Mouse (Mus musculus) forebrain, embryonic 12.5 days (tissue): ENCODE data around the gene Mblac2. TPM values are rescaled to one million over a fixed set of nuclear protein-coding genes. Genes with fewer than 3 reads are reported as not detected.

Experiments
- ATAC-seq: fragments of 200-750 bp; cut with Nextera tagmentation; 2 replicates; pipeline ENCODE4 v1.8.0; 2017; ENCODE audit warnings: moderate TSS enrichment; ENCODE audit not compliant: low FRiP score
- H3K27ac ChIP-seq: fragments of 300-500 bp; sonication (generic); 2 replicates; pipeline ENCODE4 v1.5.1; 2016; ENCODE audit warnings: mild to moderate bottlenecking
- H3K27me3 ChIP-seq: fragments of 300-500 bp; sonication (generic); 2 replicates; pipeline ENCODE4 v1.6.1; 2016; ENCODE audit warnings: mild to moderate bottlenecking
- H3K36me3 ChIP-seq: fragments of 300-500 bp; sonication (generic); replicated peaks from 2 replicates; pipeline ENCODE4 v1.6.1; 2016; ENCODE audit warnings: mild to moderate bottlenecking
- H3K4me1 ChIP-seq: fragments of 300-500 bp; sonication (generic); 2 replicates; pipeline ENCODE4 v1.6.1; 2016
- H3K4me2 ChIP-seq: fragments of 300-500 bp; sonication (generic); 2 replicates; pipeline ENCODE4 v1.6.1; 2016; ENCODE audit warnings: mild to moderate bottlenecking, moderate library complexity
- H3K4me3 ChIP-seq: fragments of 300-500 bp; sonication (generic); replicated peaks from 2 replicates; pipeline ENCODE4 v1.5.1; 2016; ENCODE audit warnings: mild to moderate bottlenecking
- H3K9ac ChIP-seq: fragments of 300-500 bp; sonication (generic); 2 replicates; pipeline ENCODE4 v1.6.1; 2016; ENCODE audit warnings: mild to moderate bottlenecking
- H3K9me3 ChIP-seq: fragments of 300-500 bp; sonication (generic); 2 replicates; pipeline ENCODE4 v1.6.1; 2016
- WGBS: fragments of 180-500 bp; shearing (Covaris S2); methylation state at CpG from one replicate; pipeline ENCODE4 v1.1.7; 2016; 5-methylcytosine and 5-hydroxymethylcytosine counted together
- polyA plus RNA-seq: library from polyadenylated mRNA; unstranded; fragments of >200 nt; fragmentation: Nextera tagmentation; extraction: Ambion mirVana; gene quantifications from 2 replicates; pipeline ENCODE4 v1.2.1, GENCODE M21; 2016

The Mblac2 gene
- 6.8 and 8.4 TPM in 2 replicates for polyA plus RNA-seq

DNA sequence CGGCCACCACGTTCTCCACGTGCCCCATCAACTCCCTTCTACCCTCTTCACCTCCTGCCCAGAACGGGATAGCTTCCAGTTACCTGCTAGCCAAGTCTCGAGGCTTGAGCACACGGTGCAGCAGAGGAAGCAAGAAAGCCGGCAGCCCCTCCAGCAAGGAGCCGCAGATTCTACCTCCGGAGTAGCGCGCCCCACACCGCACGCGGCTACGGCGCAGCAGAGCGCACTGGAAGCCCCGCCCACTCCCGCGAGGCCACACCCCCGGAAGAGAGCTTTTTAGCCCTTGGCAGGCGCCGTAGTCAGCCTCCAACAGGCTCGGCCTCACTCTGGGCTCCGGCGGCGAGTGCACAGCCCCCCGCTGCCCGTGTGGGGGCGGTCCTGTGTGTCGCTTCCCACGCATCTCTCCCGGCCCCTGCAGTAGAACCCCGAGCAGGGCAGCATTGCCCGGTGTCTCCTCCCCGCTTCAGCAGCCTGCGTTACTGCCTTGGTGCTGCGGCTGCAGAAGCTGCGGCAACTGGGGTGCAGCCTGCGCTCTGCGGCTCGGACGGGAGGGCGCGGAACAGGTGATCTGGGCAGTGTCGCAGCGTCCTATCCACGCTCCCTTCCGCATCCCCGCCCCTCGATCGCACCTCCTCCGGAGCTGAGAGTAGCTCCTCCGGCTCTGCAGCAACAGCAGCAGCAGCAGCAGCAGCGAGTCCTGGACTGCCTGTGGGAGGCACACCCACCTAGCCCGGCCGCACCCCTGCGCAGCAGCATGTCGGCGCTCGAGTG lies at the start of gene Mblac2, which contains the start of gene Polr3g:
Gene Mblac2 (plus strand): TSS at position 567 of the 771 bp plus-strand sequence.
Gene Polr3g (minus strand): TSS at position 239 of the 771 bp plus-strand sequence.
- peak; percentile 96 for ATAC-seq
- Histone ChIP-seq H3K27me3 (peaks cover 5% of the 10 kb centered on the region; the same call in 1 of the 2 replicates), H3K9ac (peak within 1 kb of the TSS; percentile 75), H3K4me1 (peaks cover 29% of the 10 kb centered on the region), H3K4me2 (peak within 1 kb of the TSS; percentile 98), H3K36me3 (no peaks in the 10 kb centered on the region), H3K4me3 (peak within 1 kb of the TSS; percentile 84), H3K9me3 (no peaks in the 10 kb centered on the region), H3K27ac (peak within 1 kb of the TSS; percentile 85)
- WGBS, result 1% methylated on average over 61 of the region's 61 CpGs

DNA sequence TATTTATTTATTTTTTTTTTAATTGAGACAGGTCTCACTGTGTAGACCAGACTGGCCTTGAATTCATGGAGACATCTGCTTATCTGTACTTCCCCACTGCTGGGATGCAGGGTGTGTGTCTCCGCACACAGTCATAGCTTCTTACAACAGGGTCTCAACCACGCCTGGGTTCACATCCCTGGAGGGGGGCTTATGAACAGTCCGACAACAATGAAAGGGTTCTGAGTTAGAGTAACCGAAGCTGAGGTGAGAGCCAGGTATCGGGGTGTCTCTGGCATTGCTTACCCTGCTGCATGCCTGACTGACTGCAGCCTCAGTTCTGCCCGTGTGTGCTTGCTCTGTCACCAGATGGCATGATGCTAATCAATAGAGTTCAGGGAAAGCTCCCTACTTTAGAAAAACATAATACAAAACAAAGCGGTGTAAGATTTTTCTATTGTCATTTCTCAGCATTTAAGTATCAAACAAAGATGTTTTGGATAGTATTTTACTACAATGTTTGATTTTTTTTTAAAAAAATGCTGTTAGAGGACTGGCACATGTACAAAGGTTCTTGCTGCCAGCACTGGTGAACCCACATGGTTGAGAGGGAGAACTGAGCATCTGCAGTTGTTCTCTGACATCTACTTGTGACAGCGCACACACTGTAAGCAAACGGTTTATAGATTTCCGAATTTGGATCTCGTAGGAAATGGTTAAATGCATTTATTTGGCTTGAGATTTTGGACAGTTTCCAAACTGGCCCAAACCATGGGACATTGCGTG lies 47.4 kb upstream of the Mblac2 start:
- no peak overlapping the region for H3K4me3 ChIP-seq
- no peaks in the 10 kb centered on the region for H3K9me3 ChIP-seq
- no peak overlapping the region for H3K4me2 ChIP-seq
- H3K27me3 ChIP-seq, result no peaks in the 10 kb centered on the region
- no peak overlapping the region for H3K27ac ChIP-seq
- ATAC-seq, result no peak
- peaks cover 3% of the 10 kb centered on the region for H3K4me1 ChIP-seq
- peaks cover 41% of the 10 kb centered on the region for H3K36me3 ChIP-seq
- no peak overlapping the region for H3K9ac ChIP-seq
- WGBS, result 87% methylated on average over 12 of the region's 12 CpGs

DNA sequence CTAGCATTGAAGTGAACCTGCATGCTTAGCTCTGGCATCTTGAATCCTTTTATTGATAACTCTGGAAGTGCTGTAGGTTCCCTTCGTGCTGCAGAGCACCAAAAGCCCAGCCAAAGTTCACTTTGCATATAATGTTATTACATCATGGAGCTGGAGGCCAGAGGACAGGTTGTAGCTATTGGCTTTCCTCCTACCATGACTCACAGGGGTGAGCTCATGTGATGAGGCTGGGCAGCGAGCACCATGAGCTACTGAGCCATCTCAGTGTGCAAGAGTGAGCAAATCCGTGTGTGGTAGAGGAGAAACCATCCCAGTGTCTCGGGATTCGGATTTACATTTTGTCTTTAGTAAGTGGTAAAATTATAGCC lies 46.8 kb upstream of the Mblac2 start:
- ATAC-seq, result no peak
- no peak overlapping the region for H3K4me2 ChIP-seq
- no peaks in the 10 kb centered on the region for H3K9me3 ChIP-seq
- WGBS, result 89% methylated on average over 5 of the region's 5 CpGs
- H3K27ac ChIP-seq, result no peak overlapping the region
- H3K4me1 ChIP-seq, result no peaks in the 10 kb centered on the region
- H3K4me3 ChIP-seq, result no peak overlapping the region
- H3K9ac ChIP-seq, result no peak overlapping the region
- H3K27me3 ChIP-seq, result no peaks in the 10 kb centered on the region
- H3K36me3 ChIP-seq, result peaks cover 46% of the 10 kb centered on the region

DNA sequence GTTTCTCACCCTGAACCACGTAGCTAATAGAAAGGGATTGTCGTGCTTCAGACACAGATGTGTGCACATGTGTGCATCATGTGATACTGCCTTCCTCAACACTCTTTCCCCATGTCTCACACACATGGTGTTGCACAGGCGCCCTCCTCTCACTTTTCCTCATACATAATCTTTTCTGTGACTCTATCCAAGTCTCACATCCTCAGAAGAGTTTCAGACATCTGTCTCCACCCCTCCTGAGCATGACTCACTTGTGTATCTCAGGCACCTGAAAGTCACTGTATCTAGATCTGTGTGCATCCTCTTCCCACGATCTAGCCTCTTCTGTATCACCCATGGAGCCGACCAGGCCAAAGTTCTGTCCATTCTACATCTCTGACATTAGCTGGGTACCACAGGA lies 43.4 kb upstream of the Mblac2 start:
- Histone ChIP-seq H3K4me1 (no peaks in the 10 kb centered on the region), H3K27me3 (no peaks in the 10 kb centered on the region), H3K9me3 (no peaks in the 10 kb centered on the region), H3K36me3 (peaks cover 52% of the 10 kb centered on the region), H3K27ac (no peak overlapping the region), H3K9ac (no peak overlapping the region), H3K4me3 (no peak overlapping the region), H3K4me2 (no peak overlapping the region)
- ATAC-seq, result no peak
- 92% methylated on average over 5 of the region's 5 CpGs for WGBS

DNA sequence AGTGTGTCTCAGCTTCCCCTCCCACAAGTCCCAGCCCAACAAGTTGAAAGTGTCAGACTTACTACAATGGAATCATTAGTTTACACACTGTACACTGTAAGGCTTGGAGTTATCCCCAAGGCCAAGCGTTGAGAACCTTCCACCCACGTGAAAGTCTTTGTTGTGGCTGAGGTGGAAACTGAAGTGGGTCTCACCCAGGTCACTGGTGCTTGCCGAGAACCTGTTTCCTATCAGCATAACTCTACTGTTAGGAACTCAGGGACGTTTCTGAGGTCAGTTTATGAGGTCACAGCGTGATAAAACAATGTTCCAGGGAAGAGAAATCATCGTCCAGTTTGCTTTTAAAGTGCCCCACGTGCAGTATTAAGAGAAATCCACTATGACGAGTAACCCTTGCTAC lies 35.8 kb upstream of the Mblac2 start:
- H3K4me2 ChIP-seq, result no peak overlapping the region
- H3K4me1 ChIP-seq, result no peaks in the 10 kb centered on the region
- H3K27ac ChIP-seq, result no peak overlapping the region
- no peak for ATAC-seq
- no peaks in the 10 kb centered on the region for H3K27me3 ChIP-seq
- H3K36me3 ChIP-seq, result peaks cover 6% of the 10 kb centered on the region; the same call in 1 of the 2 replicates
- H3K4me3 ChIP-seq, result no peak overlapping the region
- WGBS, result 91% methylated on average over 8 of the region's 8 CpGs
- H3K9me3 ChIP-seq, result no peaks in the 10 kb centered on the region
- no peak overlapping the region for H3K9ac ChIP-seq

DNA sequence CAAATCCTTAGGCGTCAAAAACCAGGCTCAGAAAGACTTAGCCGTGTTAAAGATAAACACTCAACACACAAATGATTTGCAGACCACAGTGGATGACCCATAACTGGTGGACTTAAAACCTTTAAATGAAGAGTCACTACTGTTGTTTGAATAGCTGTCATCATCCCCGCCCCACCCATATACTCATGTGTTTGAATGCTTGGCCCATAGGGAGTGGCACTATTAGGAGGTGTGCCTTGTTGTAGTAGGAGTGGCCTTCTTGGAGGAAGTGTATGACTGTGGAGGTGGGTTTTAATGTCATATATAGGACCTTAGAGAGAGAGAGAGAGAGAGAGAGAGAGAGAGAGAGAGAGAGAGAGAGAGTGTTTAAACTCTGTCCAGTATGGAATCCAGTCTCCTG lies 28.0 kb upstream of the Mblac2 start:
- Histone ChIP-seq H3K4me1 (no peaks in the 10 kb centered on the region), H3K9me3 (no peaks in the 10 kb centered on the region), H3K36me3 (peaks cover 3% of the 10 kb centered on the region; the same call in 1 of the 2 replicates), H3K4me3 (no peak overlapping the region), H3K27me3 (no peaks in the 10 kb centered on the region), H3K27ac (no peak overlapping the region), H3K9ac (no peak overlapping the region), H3K4me2 (no peak overlapping the region)
- 97% methylated on average over 3 of the region's 3 CpGs for WGBS
- ATAC-seq, result no peak

DNA sequence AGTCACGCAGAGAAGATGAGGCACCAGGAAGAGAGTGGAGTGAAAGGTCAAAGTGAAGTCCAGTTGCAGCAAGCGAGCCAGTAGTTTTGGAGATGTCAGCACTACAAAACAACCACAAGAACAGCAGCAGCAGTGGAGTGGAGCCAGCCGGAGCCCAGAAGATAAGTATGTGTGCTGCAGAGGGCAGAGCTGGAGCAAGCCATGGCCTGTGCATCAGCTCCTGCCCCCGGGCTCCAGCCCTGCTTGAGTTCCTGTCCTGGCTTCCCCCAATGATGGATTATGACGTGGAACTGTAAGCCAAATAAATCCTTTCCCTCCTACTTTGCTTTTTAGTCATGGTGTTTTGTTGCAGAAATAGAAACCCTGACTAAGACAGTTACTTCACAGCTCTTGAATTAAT lies 26.9 kb upstream of the Mblac2 start:
- no peak for ATAC-seq
- WGBS, result 88% methylated on average over 5 of the region's 5 CpGs
- Histone ChIP-seq H3K4me3 (no peak overlapping the region), H3K27ac (no peak overlapping the region), H3K36me3 (peaks cover 3% of the 10 kb centered on the region; the same call in 1 of the 2 replicates), H3K9me3 (no peaks in the 10 kb centered on the region), H3K9ac (no peak overlapping the region), H3K4me1 (no peaks in the 10 kb centered on the region), H3K27me3 (no peaks in the 10 kb centered on the region), H3K4me2 (no peak overlapping the region)

DNA sequence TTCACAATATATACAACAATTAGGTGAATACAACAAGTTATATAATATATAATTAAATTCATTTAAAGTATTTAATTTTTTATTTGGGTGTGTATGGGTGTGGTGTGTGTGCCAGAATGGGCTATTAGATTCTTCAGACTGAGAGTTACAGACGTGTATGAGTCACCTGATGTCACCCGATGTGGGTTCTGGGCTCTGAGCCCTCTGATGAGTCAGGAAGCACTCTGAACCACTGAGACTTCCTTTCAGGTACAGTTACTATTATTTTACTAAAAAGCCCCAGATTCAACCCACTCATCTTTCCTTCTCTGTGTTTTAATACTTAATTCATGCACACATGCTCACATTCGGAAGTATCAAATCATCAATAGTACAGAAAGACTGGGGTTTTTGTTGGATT lies 26.3 kb upstream of the Mblac2 start:
- 85% methylated on average over 3 of the region's 3 CpGs for WGBS
- Histone ChIP-seq H3K9me3 (no peaks in the 10 kb centered on the region), H3K9ac (no peak overlapping the region), H3K36me3 (peaks cover 3% of the 10 kb centered on the region; the same call in 1 of the 2 replicates), H3K4me1 (no peaks in the 10 kb centered on the region), H3K27ac (no peak overlapping the region), H3K4me3 (no peak overlapping the region), H3K4me2 (no peak overlapping the region), H3K27me3 (no peaks in the 10 kb centered on the region)
- ATAC-seq, result no peak

DNA sequence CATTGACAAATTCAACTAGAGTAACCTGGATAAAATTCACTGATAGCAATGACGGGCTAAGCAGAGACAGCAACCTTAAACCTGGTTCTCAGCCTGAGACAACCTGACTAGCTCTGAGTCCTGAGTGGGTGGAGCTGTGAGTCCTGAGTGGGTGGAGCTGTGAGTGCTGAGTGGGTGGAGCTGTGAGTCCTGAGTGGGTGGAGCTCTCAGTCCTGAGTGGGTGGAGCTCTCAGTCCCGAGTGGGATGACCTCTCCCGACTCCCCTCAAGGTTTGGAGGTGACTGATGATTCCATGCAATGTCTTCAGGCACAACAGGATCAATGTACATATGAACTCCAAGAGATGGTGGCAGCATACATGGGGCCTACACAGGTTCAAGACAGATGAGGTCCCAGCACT lies 21.6 kb upstream of the Mblac2 start:
- H3K9ac ChIP-seq, result no peak overlapping the region
- 88% methylated on average over 3 of the region's 3 CpGs for WGBS
- no peak overlapping the region for H3K4me2 ChIP-seq
- no peak for ATAC-seq
- no peaks in the 10 kb centered on the region for H3K27me3 ChIP-seq
- H3K9me3 ChIP-seq, result no peaks in the 10 kb centered on the region
- no peaks in the 10 kb centered on the region for H3K4me1 ChIP-seq
- H3K27ac ChIP-seq, result no peak overlapping the region
- H3K4me3 ChIP-seq, result no peak overlapping the region
- H3K36me3 ChIP-seq, result no peaks in the 10 kb centered on the region; the same call in 1 of the 2 replicates

DNA sequence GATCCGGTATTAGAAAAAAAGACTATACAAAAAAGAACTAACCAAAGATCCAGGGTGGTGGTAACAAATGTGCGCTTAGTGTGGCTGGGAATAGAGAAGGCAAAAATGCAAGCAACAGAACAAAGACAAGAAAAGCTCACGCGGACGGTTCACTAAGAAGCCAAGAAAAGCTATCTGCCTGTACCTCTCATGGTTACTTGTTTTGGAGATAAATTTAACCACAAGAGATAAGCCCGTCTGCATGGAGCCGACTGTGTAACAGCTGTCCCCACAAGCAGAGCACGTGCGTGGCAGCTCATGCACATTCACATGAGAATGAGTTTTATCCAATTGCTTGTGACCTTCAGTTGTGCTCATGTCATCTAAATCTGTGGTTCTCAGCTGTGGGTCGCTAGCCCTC lies 20.7 kb upstream of the Mblac2 start:
- no peak overlapping the region for H3K4me3 ChIP-seq
- no peak for ATAC-seq
- H3K27ac ChIP-seq, result no peak overlapping the region
- no peaks in the 10 kb centered on the region for H3K9me3 ChIP-seq
- no peaks in the 10 kb centered on the region for H3K27me3 ChIP-seq
- no peak overlapping the region for H3K9ac ChIP-seq
- no peaks in the 10 kb centered on the region for H3K4me1 ChIP-seq
- no peaks in the 10 kb centered on the region; the same call in 1 of the 2 replicates for H3K36me3 ChIP-seq
- 92% methylated on average over 10 of the region's 10 CpGs for WGBS
- no peak overlapping the region for H3K4me2 ChIP-seq

DNA sequence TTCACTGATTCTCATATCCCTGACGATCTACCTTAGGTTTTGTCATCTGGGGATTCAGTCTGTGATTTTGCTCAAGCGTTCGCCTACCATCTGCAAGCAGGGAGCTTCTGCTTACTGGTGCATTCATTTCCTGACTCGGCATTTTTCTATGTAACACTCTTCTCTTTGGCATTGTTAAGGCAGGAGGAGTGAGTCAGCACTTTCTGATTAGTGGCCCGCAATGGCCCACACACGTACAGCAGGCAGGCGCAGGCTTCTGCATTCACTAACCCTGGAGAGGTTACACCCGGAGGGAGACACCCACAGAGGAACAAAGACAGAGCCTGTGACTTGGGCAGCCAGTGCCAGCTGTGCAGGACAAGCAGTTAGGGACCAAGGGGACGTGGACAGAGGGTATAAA lies 19.5 kb upstream of the Mblac2 start:
- H3K36me3 ChIP-seq, result no peaks in the 10 kb centered on the region; the same call in 1 of the 2 replicates
- no peaks in the 10 kb centered on the region for H3K4me1 ChIP-seq
- H3K4me3 ChIP-seq, result no peak overlapping the region
- no peak overlapping the region for H3K4me2 ChIP-seq
- WGBS, result 61% methylated on average over 9 of the region's 9 CpGs
- no peaks in the 10 kb centered on the region for H3K9me3 ChIP-seq
- no peaks in the 10 kb centered on the region for H3K27me3 ChIP-seq
- ATAC-seq, result peak; percentile 44; the same call in 1 of the 2 replicates
- no peak overlapping the region for H3K9ac ChIP-seq
- no peak overlapping the region for H3K27ac ChIP-seq

DNA sequence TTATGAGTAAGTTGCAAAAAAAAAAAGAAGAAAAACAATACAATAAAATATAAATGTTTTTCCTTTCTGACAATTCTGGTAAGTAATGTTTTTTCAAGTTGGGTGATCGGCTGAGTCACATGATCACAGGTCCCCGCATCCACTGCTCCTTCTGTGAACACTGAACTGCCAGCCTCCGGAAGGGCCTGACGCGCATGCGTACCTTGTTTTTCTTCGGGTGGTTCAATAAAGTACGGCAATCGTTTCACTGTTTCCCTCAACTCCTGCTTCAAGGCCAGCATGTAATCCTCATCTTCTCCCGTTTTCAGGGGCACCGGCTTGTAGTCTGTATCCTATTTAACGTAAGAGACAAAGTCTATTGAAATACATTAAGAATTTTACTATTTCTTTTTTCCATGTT lies 16.7 kb upstream of the Mblac2 start:
- no peak overlapping the region for H3K4me3 ChIP-seq
- 0 out of 2 replicates have a peak, but pooled peaks cover 8% of the 10 kb centered on the region for H3K36me3 ChIP-seq
- no peak overlapping the region for H3K4me2 ChIP-seq
- WGBS, result 96% methylated on average over 12 of the region's 12 CpGs
- no peak for ATAC-seq
- no peaks in the 10 kb centered on the region for H3K9me3 ChIP-seq
- no peak overlapping the region for H3K9ac ChIP-seq
- H3K27ac ChIP-seq, result no peak overlapping the region
- no peaks in the 10 kb centered on the region for H3K4me1 ChIP-seq
- no peaks in the 10 kb centered on the region for H3K27me3 ChIP-seq
